7 mouse cellular contexts compared by ENCODE assay signal in the genomic region with DNA sequence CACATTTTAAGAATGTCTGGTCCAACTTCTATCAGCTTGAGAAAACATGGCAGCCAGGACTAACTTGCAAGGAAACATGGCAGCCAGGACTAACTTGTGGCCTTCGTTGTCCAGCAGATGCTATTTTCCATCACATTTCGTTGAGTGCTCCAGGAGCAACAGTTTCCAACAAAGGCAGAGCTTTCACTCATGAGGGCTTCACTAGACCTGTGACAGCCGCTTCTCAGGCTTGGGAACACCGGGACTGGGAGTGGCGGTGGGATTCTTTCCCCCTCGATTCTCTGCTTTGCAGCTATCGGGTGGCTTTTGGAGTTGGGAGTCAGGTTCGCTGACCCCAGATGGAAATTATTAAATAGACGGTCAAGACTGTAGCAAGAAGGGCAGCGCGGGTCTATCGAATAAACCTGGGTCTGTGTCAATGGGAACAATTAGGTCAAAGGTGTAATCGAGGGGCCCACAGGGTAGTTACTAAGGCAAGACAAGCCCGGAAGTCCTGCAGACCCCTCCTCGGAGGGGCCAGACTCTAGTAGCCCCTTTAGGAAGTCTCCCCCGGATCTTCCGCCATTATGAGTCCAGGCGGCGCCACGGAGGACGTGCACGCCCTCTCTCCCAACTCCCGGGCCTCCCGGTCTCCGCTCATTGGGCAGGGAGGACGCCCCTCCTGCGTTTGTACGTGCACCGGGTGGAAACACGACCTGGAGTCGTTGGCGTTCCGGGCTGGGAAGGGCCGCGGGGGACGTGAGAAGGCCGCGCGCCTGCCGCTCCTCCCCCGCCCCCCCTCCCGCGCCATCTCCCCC. TPM values are rescaled to one million over a fixed set of nuclear protein-coding genes. Genes with fewer than 3 reads are reported as not detected.
DNase-seq lines count a peak whose midpoint lies in the region; ATAC-seq lines count a peak whose summit lies in the region.

Mettl9 (plus strand) TSS at position 590 of the 797 bp plus-strand sequence.

- H3K36me3 ChIP-seq in embryonic facial prominence, embryonic 10.5 days (replicated peaks) = peaks cover 9% of the 10 kb centered on the region; the same call in 1 of the 2 replicates
- H3K36me3 ChIP-seq in limb, embryonic 10.5 days = peaks cover 9% of the 10 kb centered on the region
- no peaks in the 10 kb centered on the region for H3K36me3 ChIP-seq in midbrain, embryonic 13.5 days

- peak within 1 kb of the TSS; percentile 91 for H3K4me3 ChIP-seq in embryonic facial prominence, embryonic 10.5 days
- H3K4me3 ChIP-seq in limb, embryonic 10.5 days = peak within 1 kb of the TSS; percentile 73
- peak within 1 kb of the TSS; percentile 87 for H3K4me3 ChIP-seq in midbrain, embryonic 13.5 days (replicated peaks)

- H3K27me3 ChIP-seq in embryonic facial prominence, embryonic 10.5 days (replicated peaks; ENCODE audit: low read depth, poor library complexity, severe bottlenecking) = peaks cover 30% of the 10 kb centered on the region
- H3K27me3 ChIP-seq in limb, embryonic 10.5 days (ENCODE audit: low read depth, poor library complexity, severe bottlenecking) = peaks cover 12% of the 10 kb centered on the region
- H3K27me3 ChIP-seq in midbrain, embryonic 13.5 days = peaks cover 22% of the 10 kb centered on the region

- DNase-seq in adrenal gland, postnatal 10 days = peak; percentile 99
- DNase-seq in embryonic facial prominence, embryonic 10.5 days (ENCODE audit: low spot score) = peak; percentile 98
- peak; percentile 91 for DNase-seq in kidney, adult 11 months
- peak; percentile 99 for DNase-seq in limb, embryonic 10.5 days (ENCODE audit: low spot score)
- peak; percentile 80 for DNase-seq in spleen, adult 12 weeks (ENCODE audit: low spot score)

- WGBS in embryonic facial prominence, embryonic 10.5 days = 2% methylated on average over 43 of the region's 43 CpGs
- WGBS in limb, embryonic 10.5 days = 2% methylated on average over 34 of the region's 43 CpGs
- 3% methylated on average over 43 of the region's 43 CpGs for WGBS in midbrain, embryonic 13.5 days

- H3K4me1 ChIP-seq in embryonic facial prominence, embryonic 10.5 days = peaks cover 27% of the 10 kb centered on the region
- H3K4me1 ChIP-seq in limb, embryonic 10.5 days = peaks cover 28% of the 10 kb centered on the region
- peaks cover 34% of the 10 kb centered on the region for H3K4me1 ChIP-seq in midbrain, embryonic 13.5 days (replicated peaks)

- H3K27ac ChIP-seq in embryonic facial prominence, embryonic 10.5 days (replicated peaks) = peak within 1 kb of the TSS; percentile 100
- peak within 1 kb of the TSS; percentile 97 for H3K27ac ChIP-seq in limb, embryonic 10.5 days
- peak within 1 kb of the TSS; percentile 97 for H3K27ac ChIP-seq in midbrain, embryonic 13.5 days

- peak within 1 kb of the TSS; percentile 95 for H3K9ac ChIP-seq in midbrain, embryonic 13.5 days (replicated peaks)

- ATAC-seq in granulocyte monocyte progenitor cell, adult 5-6 weeks (replicated peaks; ENCODE audit: poor library complexity, severe bottlenecking) = peak; percentile 96
- ATAC-seq in midbrain, embryonic 13.5 days = peak; percentile 98

- no peaks in the 10 kb centered on the region for H3K9me3 ChIP-seq in embryonic facial prominence, embryonic 10.5 days
- no peaks in the 10 kb centered on the region for H3K9me3 ChIP-seq in limb, embryonic 10.5 days (replicated peaks)
- no peaks in the 10 kb centered on the region for H3K9me3 ChIP-seq in midbrain, embryonic 13.5 days

- H3K4me2 ChIP-seq in midbrain, embryonic 13.5 days (replicated peaks) = peak within 1 kb of the TSS; percentile 78

RNA-seq across cellular contexts. Expression of gene Mettl9, which starts in this region (rescaled TPM):
- total RNA-seq in adrenal gland, postnatal 10 days (2021) = 100 to 1,000 TPM; 102 to 106 TPM
- polyA plus RNA-seq in embryonic facial prominence, embryonic 10.5 days (2016; fragmentation: Nextera tagmentation; extraction: Ambion mirVana) = 182 and 187 TPM in 2 replicates
- 43.8 and 61.5 TPM in 2 replicates for total RNA-seq in granulocyte monocyte progenitor cell, adult 5-6 weeks (2014; fragmentation: Nextera tagmentation)
- 62.1 and 72.0 TPM in 2 replicates for total RNA-seq in granulocyte monocyte progenitor cell, adult 5-6 weeks (2017)
- 205 and 223 TPM in 2 replicates for polyA plus RNA-seq in limb, embryonic 10.5 days (2016; fragmentation: Nextera tagmentation; extraction: Ambion mirVana)
- 210 and 214 TPM in 2 replicates for polyA plus RNA-seq in midbrain, embryonic 13.5 days (2015; fragmentation: Nextera tagmentation; extraction: Ambion mirVana)

Comparison
In these comparisons a context has a peak if more than half of its experiments do, and no peak if none do; other contexts are left out.
1. Peak in every context shown above with its lines: DNase-seq, ATAC-seq, H3K4me3 ChIP-seq and H3K27ac ChIP-seq.